Mouse (Mus musculus): Measurements from ENCODE around the gene S100a8. TPM values are rescaled to one million over a fixed set of nuclear protein-coding genes. Genes with fewer than 3 reads are reported as not detected.

S100a8 gene
- polyA plus RNA-seq, 1 experiment from 2014 or later: 1.7 TPM

GRCm38 (mm10) chr3:90695613-90696012, 26.8 kb downstream of the S100a8 start, which contains the start of gene S100a9:
Gene S100a9 (minus strand): TSS chr3:90695721.
- H3K9ac ChIP-seq: no peak within 1 kb of the TSS
- no peak within 1 kb of the TSS for H3K4me2 ChIP-seq
- ATAC-seq (replicated peaks): no peak
- no peak within 1 kb of the TSS for H3K4me3 ChIP-seq
- no peaks in the 10 kb centered on the region for H3K27me3 ChIP-seq (replicated peaks)
- 71% methylated on average over 3 of the region's 3 CpGs for WGBS
- H3K9me3 ChIP-seq: no peaks in the 10 kb centered on the region
- H3K36me3 ChIP-seq (replicated peaks): no peaks in the 10 kb centered on the region
- no peaks in the 10 kb centered on the region for H3K4me1 ChIP-seq
- no peak within 1 kb of the TSS for H3K27ac ChIP-seq

- no peaks in the 10 kb centered on the region for H3K4me1 ChIP-seq
- no peak overlapping the region for H3K9ac ChIP-seq
- H3K27me3 ChIP-seq (replicated peaks): no peaks in the 10 kb centered on the region
- WGBS: 87% methylated on average over 2 of the region's 2 CpGs
- no peaks in the 10 kb centered on the region for H3K36me3 ChIP-seq (replicated peaks)
- no peak for ATAC-seq (replicated peaks)
- no peak overlapping the region for H3K27ac ChIP-seq
- H3K9me3 ChIP-seq: no peaks in the 10 kb centered on the region
- H3K4me3 ChIP-seq: no peak overlapping the region
- H3K4me2 ChIP-seq: no peak overlapping the region
Observed at GRCm38 (mm10) chr3:90702244-90702643, 33.5 kb downstream of the S100a8 start.

GRCm38 (mm10) chr3:90708523-90709202, 39.9 kb downstream of the S100a8 start:
- Histone ChIP-seq H3K4me1 (no peaks in the 10 kb centered on the region), H3K4me2 (no peak overlapping the region), H3K4me3 (no peak overlapping the region), H3K9me3 (no peaks in the 10 kb centered on the region), H3K27me3 (replicated peaks) (no peaks in the 10 kb centered on the region), H3K36me3 (replicated peaks) (no peaks in the 10 kb centered on the region), H3K9ac (no peak overlapping the region), H3K27ac (no peak overlapping the region)
- WGBS: 28% methylated on average over 4 of the region's 4 CpGs
- ATAC-seq (replicated peaks): peak; percentile 73

- no peak overlapping the region for H3K4me2 ChIP-seq
- 49% methylated on average over 12 of the region's 12 CpGs for WGBS
- ATAC-seq (replicated peaks): 0 out of 2 replicates have a peak, but pooled peaks have one; percentile 54
- H3K36me3 ChIP-seq (replicated peaks): no peaks in the 10 kb centered on the region
- no peak overlapping the region for H3K9ac ChIP-seq
- no peak overlapping the region for H3K4me3 ChIP-seq
- H3K27me3 ChIP-seq (replicated peaks): no peaks in the 10 kb centered on the region
- no peak overlapping the region for H3K27ac ChIP-seq
- H3K4me1 ChIP-seq: no peaks in the 10 kb centered on the region
- H3K9me3 ChIP-seq: no peaks in the 10 kb centered on the region
Observed at GRCm38 (mm10) chr3:90709591-90710460, 41.0 kb downstream of the S100a8 start.

Other genes starting within 250 kb of the S100a8 start
- 37.8 and 39.2 TPM in 2 replicates for gene Ints3, start 235.4 kb upstream of the S100a8 start, polyA plus RNA-seq (2015; fragmentation: Nextera tagmentation; extraction: Ambion mirVana)
- 2.7 and 3.0 TPM in 2 replicates for gene Npr1, start 203.1 kb upstream of the S100a8 start, polyA plus RNA-seq (2015; fragmentation: Nextera tagmentation; extraction: Ambion mirVana)
- gene Ilf2, start 192.9 kb upstream of the S100a8 start, polyA plus RNA-seq (2015; fragmentation: Nextera tagmentation; extraction: Ambion mirVana): 263 and 264 TPM in 2 replicates
- gene Snapin, start 177.9 kb upstream of the S100a8 start, polyA plus RNA-seq (2015; fragmentation: Nextera tagmentation; extraction: Ambion mirVana): 83.4 and 89.2 TPM in 2 replicates
- gene Chtop, start 159.5 kb upstream of the S100a8 start, polyA plus RNA-seq (2015; fragmentation: Nextera tagmentation; extraction: Ambion mirVana): 184 and 185 TPM in 2 replicates
- gene S100a1, start 154.6 kb upstream of the S100a8 start, polyA plus RNA-seq (2015; fragmentation: Nextera tagmentation; extraction: Ambion mirVana): 11.5 and 13.4 TPM in 2 replicates
- 7.0 and 7.4 TPM in 2 replicates for gene S100a13, start 154.5 kb upstream of the S100a8 start, polyA plus RNA-seq (2015; fragmentation: Nextera tagmentation; extraction: Ambion mirVana)
- 0.40 TPM in 1 of 2 replicates, not detected in the other for gene S100a14, start 142.1 kb upstream of the S100a8 start, polyA plus RNA-seq (2015; fragmentation: Nextera tagmentation; extraction: Ambion mirVana)
- gene S100a16, start 131.7 kb upstream of the S100a8 start, polyA plus RNA-seq (2015; fragmentation: Nextera tagmentation; extraction: Ambion mirVana): 32.3 and 35.2 TPM in 2 replicates
- gene S100a3, start 108.4 kb upstream of the S100a8 start, polyA plus RNA-seq (2015; fragmentation: Nextera tagmentation; extraction: Ambion mirVana): 0.19 TPM in 1 of 2 replicates, not detected in the other
- gene S100a2, start 78.7 kb upstream of the S100a8 start, polyA plus RNA-seq (2015; fragmentation: Nextera tagmentation; extraction: Ambion mirVana): not detected in 2 replicates
- not detected in 2 replicates for gene Gm42674, start 67.1 kb upstream of the S100a8 start, polyA plus RNA-seq (2015; fragmentation: Nextera tagmentation; extraction: Ambion mirVana)
- 0.52 and 0.78 TPM in 2 replicates for gene S100a4, start 65.2 kb upstream of the S100a8 start, polyA plus RNA-seq (2015; fragmentation: Nextera tagmentation; extraction: Ambion mirVana)
- not detected in 2 replicates for gene S100a5, start 60.5 kb upstream of the S100a8 start, polyA plus RNA-seq (2015; fragmentation: Nextera tagmentation; extraction: Ambion mirVana)
- gene S100a6, start 56.1 kb upstream of the S100a8 start, polyA plus RNA-seq (2015; fragmentation: Nextera tagmentation; extraction: Ambion mirVana): 18.4 and 25.6 TPM in 2 replicates
- gene S100a7a, start 15.0 kb upstream of the S100a8 start, polyA plus RNA-seq (2015; fragmentation: Nextera tagmentation; extraction: Ambion mirVana): not detected in 2 replicates
- gene S100a9, start 26.7 kb downstream of the S100a8 start, polyA plus RNA-seq (2015; fragmentation: Nextera tagmentation; extraction: Ambion mirVana): 2.1 and 11.5 TPM in 2 replicates
- not detected in 2 replicates for gene Pglyrp4, start 57.9 kb downstream of the S100a8 start, polyA plus RNA-seq (2015; fragmentation: Nextera tagmentation; extraction: Ambion mirVana)
- gene Gm5849, start 108.9 kb downstream of the S100a8 start, polyA plus RNA-seq (2015; fragmentation: Nextera tagmentation; extraction: Ambion mirVana): not detected in 2 replicates